Mouse (Mus musculus) midbrain, embryonic 13.5 days (tissue): ENCODE data around the gene Ptcra. TPM values are rescaled to one million over a fixed set of nuclear protein-coding genes. Genes with fewer than 3 reads are reported as not detected.
A peak's percentile ranks its signal among the peaks of the same experiment; 100 is the strongest.

ENCODE experiments used
- ATAC-seq: fragments of 200-750 bp; cut with Nextera tagmentation; 2 replicates; pipeline ENCODE4 v1.8.0; 2017; ENCODE audit warnings: mild to moderate bottlenecking, moderate TSS enrichment, moderate library complexity
- H3K27ac ChIP-seq: fragments of 300-500 bp; sonication (generic); 2 replicates; pipeline ENCODE4 v1.5.1; 2015; ENCODE audit warnings: inconsistent platforms, mild to moderate bottlenecking, moderate library complexity
- H3K27me3 ChIP-seq: fragments of 300-500 bp; sonication (generic); 2 replicates; pipeline ENCODE4 v1.6.1; 2015; ENCODE audit warnings: mild to moderate bottlenecking, inconsistent platforms
- H3K36me3 ChIP-seq: fragments of 300-500 bp; sonication (generic); 2 replicates; pipeline ENCODE4 v1.6.1; 2015; ENCODE audit warnings: mild to moderate bottlenecking, inconsistent platforms
- H3K4me1 ChIP-seq: fragments of 300-500 bp; sonication (generic); replicated peaks from 2 replicates; pipeline ENCODE4 v1.6.1; 2015; ENCODE audit warnings: inconsistent platforms
- H3K4me2 ChIP-seq: fragments of 300-500 bp; sonication (generic); replicated peaks from 2 replicates; pipeline ENCODE4 v1.6.1; 2015; ENCODE audit warnings: moderate library complexity, mild to moderate bottlenecking, inconsistent platforms
- H3K4me3 ChIP-seq: fragments of 300-500 bp; sonication (generic); replicated peaks from 2 replicates; pipeline ENCODE4 v1.5.1; 2015; ENCODE audit warnings: mild to moderate bottlenecking, inconsistent platforms
- H3K9ac ChIP-seq: fragments of 300-500 bp; sonication (generic); replicated peaks from 2 replicates; pipeline ENCODE4 v1.6.1; 2015; ENCODE audit warnings: mild to moderate bottlenecking, inconsistent platforms
- H3K9me3 ChIP-seq: fragments of 300-500 bp; sonication (generic); 2 replicates; pipeline ENCODE4 v1.6.1; 2016; ENCODE audit warnings: mild to moderate bottlenecking, inconsistent platforms
- WGBS: fragments of 180-500 bp; shearing (Covaris S2); methylation state at CpG from one replicate; pipeline ENCODE4 v1.1.7; 2015; 5-methylcytosine and 5-hydroxymethylcytosine counted together
- polyA plus RNA-seq: library from polyadenylated mRNA; unstranded; fragments of >200 nt; fragmentation: Nextera tagmentation; extraction: Ambion mirVana; gene quantifications from 2 replicates; pipeline ENCODE4 v1.2.1, GENCODE M21; 2015

Ptcra gene
- polyA plus RNA-seq, 1 experiment from 2014 or later: 0.24 TPM

GRCm38 (mm10) chr17:46782341-46783221 is 19.1 kb upstream of the Ptcra start, which contains the start of gene Rpl7l1:
Gene Rpl7l1 (minus strand): TSS chr17:46782672.
- peaks cover 29% of the 10 kb centered on the region for H3K36me3 ChIP-seq
- peaks cover 16% of the 10 kb centered on the region for H3K4me1 ChIP-seq
- H3K9me3 ChIP-seq: no peaks in the 10 kb centered on the region
- 1% methylated on average over 44 of the region's 44 CpGs for WGBS
- H3K9ac ChIP-seq: peak within 1 kb of the TSS; percentile 85
- ATAC-seq: peak; percentile 96
- peak within 1 kb of the TSS; percentile 72 for H3K4me3 ChIP-seq
- peak within 1 kb of the TSS; percentile 75 for H3K4me2 ChIP-seq
- no peaks in the 10 kb centered on the region for H3K27me3 ChIP-seq
- H3K27ac ChIP-seq: peak within 1 kb of the TSS; percentile 92

GRCm38 (mm10) chr17:46781876-46782275 is 18.4 kb upstream of the Ptcra start:
- Histone ChIP-seq H3K9ac (peak overlapping the region; percentile 85), H3K4me2 (peak overlapping the region; percentile 75), H3K4me1 (peaks cover 16% of the 10 kb centered on the region), H3K27me3 (no peaks in the 10 kb centered on the region), H3K4me3 (peak overlapping the region; percentile 72), H3K9me3 (no peaks in the 10 kb centered on the region), H3K27ac (peak overlapping the region; percentile 92), H3K36me3 (peaks cover 36% of the 10 kb centered on the region)
- no peak for ATAC-seq
- 6% methylated on average over 11 of the region's 11 CpGs for WGBS

- Histone ChIP-seq H3K9me3 (no peaks in the 10 kb centered on the region), H3K27me3 (no peaks in the 10 kb centered on the region), H3K4me2 (no peak overlapping the region), H3K9ac (no peak overlapping the region), H3K36me3 (peaks cover 66% of the 10 kb centered on the region), H3K4me3 (no peak overlapping the region), H3K4me1 (peaks cover 31% of the 10 kb centered on the region), H3K27ac (no peak overlapping the region)
- no peak for ATAC-seq
- WGBS: 93% methylated on average over 3 of the region's 3 CpGs
Measured at GRCm38 (mm10) chr17:46776087-46776486, 12.6 kb upstream of the Ptcra start.

GRCm38 (mm10) chr17:46775070-46775469 is 11.6 kb upstream of the Ptcra start:
- Histone ChIP-seq H3K27ac (no peak overlapping the region), H3K27me3 (no peaks in the 10 kb centered on the region), H3K4me3 (no peak overlapping the region), H3K9me3 (no peaks in the 10 kb centered on the region), H3K9ac (no peak overlapping the region), H3K36me3 (peaks cover 61% of the 10 kb centered on the region), H3K4me1 (peaks cover 23% of the 10 kb centered on the region), H3K4me2 (no peak overlapping the region)
- WGBS: 95% methylated on average over 9 of the region's 9 CpGs
- no peak for ATAC-seq

GRCm38 (mm10) chr17:46774131-46774472 is 10.6 kb upstream of the Ptcra start:
- peaks cover 23% of the 10 kb centered on the region for H3K4me1 ChIP-seq
- H3K36me3 ChIP-seq: peaks cover 52% of the 10 kb centered on the region
- no peaks in the 10 kb centered on the region for H3K9me3 ChIP-seq
- ATAC-seq: no peak
- 50% methylated on average over 2 of the region's 2 CpGs for WGBS
- H3K4me2 ChIP-seq: peak overlapping the region; percentile 96
- H3K27ac ChIP-seq: no peak overlapping the region
- no peaks in the 10 kb centered on the region for H3K27me3 ChIP-seq
- H3K4me3 ChIP-seq: 0 out of 2 replicates have a peak overlapping the region, but pooled peaks have one; percentile 90
- no peak overlapping the region; the same call in 1 of the 2 replicates for H3K9ac ChIP-seq

- H3K4me3 ChIP-seq: peak overlapping the region; percentile 90
- peak overlapping the region; percentile 77; the same call in 1 of the 2 replicates for H3K27ac ChIP-seq
- H3K9ac ChIP-seq: peak overlapping the region; percentile 88
- H3K27me3 ChIP-seq: no peaks in the 10 kb centered on the region
- ATAC-seq: no peak
- peaks cover 46% of the 10 kb centered on the region for H3K36me3 ChIP-seq
- WGBS: 7% methylated on average over 19 of the region's 20 CpGs
- peaks cover 23% of the 10 kb centered on the region for H3K4me1 ChIP-seq
- H3K4me2 ChIP-seq: peak overlapping the region; percentile 96
- H3K9me3 ChIP-seq: no peaks in the 10 kb centered on the region
Measured at GRCm38 (mm10) chr17:46773278-46774130, 10.0 kb upstream of the Ptcra start.

GRCm38 (mm10) chr17:46772404-46773277 is 9.1 kb upstream of the Ptcra start, which contains the start of gene 2310039H08Rik:
Gene 2310039H08Rik (plus strand): TSS chr17:46772635.
- under 1% methylated on average over 50 of the region's 50 CpGs for WGBS
- H3K27me3 ChIP-seq: no peaks in the 10 kb centered on the region
- peak; percentile 95 for ATAC-seq

GRCm38 (mm10) chr17:46772038-46772403 is 8.5 kb upstream of the Ptcra start:
- H3K4me1 ChIP-seq: peaks cover 23% of the 10 kb centered on the region
- WGBS: 7% methylated on average over 5 of the region's 5 CpGs
- peak overlapping the region; percentile 88 for H3K9ac ChIP-seq
- H3K36me3 ChIP-seq: peaks cover 31% of the 10 kb centered on the region
- H3K9me3 ChIP-seq: no peaks in the 10 kb centered on the region
- H3K4me3 ChIP-seq: peak overlapping the region; percentile 90
- peak; percentile 53 for ATAC-seq
- H3K4me2 ChIP-seq: peak overlapping the region; percentile 96
- no peaks in the 10 kb centered on the region for H3K27me3 ChIP-seq
- peak overlapping the region; percentile 77; the same call in 1 of the 2 replicates for H3K27ac ChIP-seq

More at GRCm38 (mm10) chr17:46772404-46773277, 9.1 kb upstream of the Ptcra start, which contains the start of gene 2310039H08Rik:
- H3K9ac ChIP-seq: peak within 1 kb of the TSS; percentile 88
- no peaks in the 10 kb centered on the region for H3K9me3 ChIP-seq
- H3K4me1 ChIP-seq: peaks cover 23% of the 10 kb centered on the region
- peak within 1 kb of the TSS; percentile 96 for H3K4me2 ChIP-seq
- H3K4me3 ChIP-seq: peak within 1 kb of the TSS; percentile 90
- H3K27ac ChIP-seq: peak within 1 kb of the TSS; percentile 77
- H3K36me3 ChIP-seq: peaks cover 37% of the 10 kb centered on the region

- no peak for ATAC-seq
- H3K4me1 ChIP-seq: peaks cover 23% of the 10 kb centered on the region
- H3K27ac ChIP-seq: 0 out of 2 replicates have a peak overlapping the region, but pooled peaks have one; percentile 77
Measured at GRCm38 (mm10) chr17:46771616-46772015, 8.1 kb upstream of the Ptcra start.

GRCm38 (mm10) chr17:46771025-46771424 is 7.5 kb upstream of the Ptcra start:
- H3K9me3 ChIP-seq: no peaks in the 10 kb centered on the region
- no peak for ATAC-seq
- H3K4me2 ChIP-seq: no peak overlapping the region
- H3K27me3 ChIP-seq: no peaks in the 10 kb centered on the region
- H3K4me1 ChIP-seq: peaks cover 23% of the 10 kb centered on the region
- no peak overlapping the region for H3K4me3 ChIP-seq
- no peak overlapping the region for H3K9ac ChIP-seq
- 81% methylated on average over 4 of the region's 4 CpGs for WGBS
- H3K36me3 ChIP-seq: peaks cover 21% of the 10 kb centered on the region
- H3K27ac ChIP-seq: no peak overlapping the region

More at GRCm38 (mm10) chr17:46771616-46772015, 8.1 kb upstream of the Ptcra start:
- H3K9ac ChIP-seq: peak overlapping the region; percentile 88
- H3K9me3 ChIP-seq: no peaks in the 10 kb centered on the region
- peak overlapping the region; percentile 90 for H3K4me3 ChIP-seq
- peaks cover 27% of the 10 kb centered on the region for H3K36me3 ChIP-seq
- peak overlapping the region; percentile 96 for H3K4me2 ChIP-seq
- no peaks in the 10 kb centered on the region for H3K27me3 ChIP-seq
- 70% methylated on average over 17 of the region's 17 CpGs for WGBS

- no peaks in the 10 kb centered on the region for H3K9me3 ChIP-seq
- H3K9ac ChIP-seq: no peak overlapping the region
- H3K4me3 ChIP-seq: no peak overlapping the region
- no peaks in the 10 kb centered on the region for H3K27me3 ChIP-seq
- no peak for ATAC-seq
- no peak overlapping the region for H3K4me2 ChIP-seq
- WGBS: 93% methylated on average over 11 of the region's 11 CpGs
- peaks cover 23% of the 10 kb centered on the region for H3K4me1 ChIP-seq
- peaks cover 16% of the 10 kb centered on the region for H3K36me3 ChIP-seq
- H3K27ac ChIP-seq: no peak overlapping the region
Measured at GRCm38 (mm10) chr17:46770546-46770945, 7.0 kb upstream of the Ptcra start.
